Mouse (Mus musculus) adrenal gland, adult 10 weeks (tissue): Measurements from ENCODE around the gene Rab1b. TPM values are rescaled to one million over a fixed set of nuclear protein-coding genes. Genes with fewer than 3 reads are reported as not detected.

Experiments used
- polyA plus RNA-seq: library from polyadenylated mRNA; stranded (reverse); fragments of 350-450 nt; fragmentation: Illumina TruSeq; extraction: RNeasy Lipid Tissue Mini Kit (QIAGEN cat#74804); gene quantifications from one replicate; pipeline ENCODE4 v1.2.3, GENCODE M21; 2014; ENCODE audit warnings: low read depth, low replicate concordance

The Rab1b gene
- polyA plus RNA-seq = 6.5 TPM

DNA sequence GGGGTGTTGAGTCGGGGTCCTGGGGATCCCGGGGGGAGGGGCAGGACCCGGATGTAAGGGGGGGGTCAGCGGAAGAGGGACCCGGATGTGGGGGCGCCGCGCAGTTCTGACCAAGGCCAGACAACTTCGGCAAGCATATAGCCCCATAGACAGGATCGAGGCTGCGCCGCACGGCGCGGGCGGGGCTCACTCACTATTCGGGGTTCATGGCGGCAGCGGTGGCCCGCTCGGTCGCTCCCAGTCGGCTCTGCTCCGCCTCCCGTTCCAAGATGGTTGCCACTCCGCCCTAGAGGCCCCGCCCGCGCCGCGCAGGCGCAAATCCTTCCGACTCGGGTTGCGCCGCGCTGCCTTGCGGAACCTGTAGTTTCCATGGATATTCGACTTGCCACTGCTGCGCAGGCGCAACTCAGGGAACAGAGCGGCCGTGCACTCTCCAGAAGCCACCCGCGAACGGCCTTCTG is at the start of gene Rab1b:
Rab1b (minus strand) TSS at position 342 of the 461 bp plus-strand sequence.

DNA sequence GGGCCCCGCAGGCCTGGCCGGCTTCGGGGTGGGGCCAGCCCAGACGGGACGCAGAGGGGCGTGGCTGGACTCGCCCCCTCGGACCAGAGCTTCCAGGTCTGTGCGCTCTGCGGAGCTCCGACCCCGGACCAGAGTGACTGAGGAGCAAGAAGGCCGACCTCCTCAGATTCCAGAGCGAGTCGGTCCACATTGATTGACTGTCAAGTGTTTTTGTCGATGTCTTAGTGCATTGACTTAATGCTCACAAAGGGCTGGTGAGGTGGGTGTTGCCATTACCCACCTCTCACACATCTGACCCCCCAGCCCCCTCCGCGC is 11.5 kb upstream of the Rab1b start, which contains the start of gene Klc2:
Klc2 (minus strand) TSS at position 177 of the 315 bp plus-strand sequence.

DNA sequence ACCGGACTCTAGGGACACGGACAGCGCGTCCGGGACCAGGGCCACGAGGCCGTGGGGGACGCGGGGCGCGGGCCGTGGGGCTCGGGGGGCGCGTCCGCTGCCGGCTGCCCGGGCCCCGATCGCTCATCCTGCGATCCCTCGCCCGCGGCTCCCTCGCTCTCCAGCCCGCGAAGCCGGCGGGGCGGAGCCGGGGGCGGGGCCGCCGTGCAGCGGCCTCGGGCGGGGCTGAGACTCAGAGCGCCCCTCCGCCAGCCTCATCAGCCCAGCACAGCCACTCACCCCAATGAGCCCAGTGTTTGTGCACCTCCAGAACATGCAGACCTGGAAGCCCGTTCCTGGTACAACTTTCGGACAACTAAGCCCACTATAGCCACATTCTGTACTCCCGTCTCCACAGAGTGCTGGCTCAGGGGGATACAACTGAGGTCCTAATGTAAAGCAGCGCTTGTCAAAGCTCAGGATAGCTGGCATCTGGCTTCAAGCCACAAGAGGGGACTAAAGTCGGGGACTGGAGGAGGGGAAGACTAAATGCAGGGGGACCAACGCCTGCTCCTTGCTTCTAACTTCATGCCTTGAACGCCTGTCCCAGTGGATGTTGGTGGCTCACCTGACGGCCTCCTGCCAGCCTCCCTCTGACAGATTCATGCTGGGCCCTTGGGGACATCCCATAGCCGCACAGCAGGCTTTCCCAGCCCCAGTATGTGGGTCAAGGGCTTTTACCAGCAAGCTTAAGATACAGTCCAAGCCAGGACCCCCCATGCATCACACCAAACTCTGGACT is 8.3 kb downstream of the Rab1b start, which contains the start of gene Cnih2:
Cnih2 (minus strand) TSS at position 159 of the 781 bp plus-strand sequence.

DNA sequence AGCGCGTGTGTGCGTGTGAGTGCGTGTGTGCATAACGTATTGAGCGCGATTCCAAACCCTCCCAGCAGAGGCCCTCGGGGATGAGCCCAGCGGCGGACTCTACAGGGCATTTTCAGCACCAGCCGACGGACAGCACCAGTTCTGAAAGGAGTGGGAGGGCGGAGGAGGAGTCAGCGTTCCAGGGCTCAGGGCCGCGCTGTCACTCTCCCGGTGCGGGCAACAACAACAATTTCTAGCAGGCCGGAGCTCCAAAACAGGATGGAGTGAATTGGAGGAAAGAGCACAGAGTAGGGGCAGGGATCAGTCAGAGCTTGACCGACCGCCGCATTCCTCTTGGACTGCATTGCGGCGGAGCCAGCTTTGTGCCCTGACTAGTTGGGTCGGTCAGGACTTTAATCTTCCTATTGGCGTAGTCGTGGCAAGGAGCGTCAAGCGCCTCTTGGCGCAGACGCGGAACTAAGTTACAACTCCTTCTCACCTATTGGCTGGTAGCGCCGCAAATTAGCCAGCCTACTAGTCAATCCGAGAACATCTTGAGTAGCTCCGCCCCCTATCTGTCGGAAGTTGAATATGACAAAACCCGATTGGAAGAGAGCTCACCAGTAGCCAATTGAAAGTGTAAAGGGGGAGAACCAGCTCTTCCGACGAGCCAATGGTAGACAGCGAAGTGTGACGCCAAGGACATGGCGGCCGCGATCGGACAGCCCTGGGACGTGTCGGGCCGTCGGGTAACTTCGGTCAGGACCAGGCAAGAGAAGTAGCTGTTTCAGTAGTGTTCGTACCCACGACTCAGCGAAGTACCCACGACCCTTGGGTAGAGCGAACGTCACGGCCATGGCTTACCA is 18.8 kb downstream of the Rab1b start, which contains the start of gene Yif1a:
Yif1a (plus strand) TSS at position 655 of the 845 bp plus-strand sequence.

DNA sequence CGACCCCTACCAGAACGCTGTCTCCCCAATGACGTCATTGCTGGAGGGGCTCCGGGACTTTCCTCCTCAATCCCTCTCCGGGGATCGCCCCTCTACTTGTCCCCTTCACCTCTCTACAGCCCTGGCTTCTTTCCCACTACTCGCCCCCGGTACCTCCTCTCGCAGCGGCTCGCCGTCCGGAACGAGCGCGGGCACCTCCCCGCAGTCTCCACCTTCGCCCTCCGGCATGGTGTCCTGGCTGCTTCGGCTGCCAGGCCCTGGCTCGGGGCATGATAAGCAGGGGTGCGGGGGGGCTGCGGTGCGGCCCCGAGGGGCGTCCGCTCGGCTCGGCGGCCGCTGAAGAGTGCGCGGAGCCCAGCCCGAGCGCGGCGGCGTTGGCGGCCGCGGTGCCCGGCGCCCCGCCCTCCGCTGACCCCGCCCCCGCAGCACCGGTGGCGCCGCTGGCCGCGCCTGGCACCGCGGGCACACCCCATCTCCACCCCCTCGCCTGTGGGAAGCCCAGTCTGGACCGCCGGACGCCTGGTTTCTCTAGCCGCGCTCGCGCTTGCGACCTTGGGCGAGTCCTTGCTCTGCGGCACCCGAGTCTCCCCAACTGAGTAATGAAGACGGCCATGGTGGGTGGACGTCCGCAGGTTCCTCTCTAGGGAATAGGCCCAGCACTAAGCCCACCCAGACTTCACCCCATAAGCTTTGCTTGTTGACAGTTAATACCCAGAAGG is 21.6 kb downstream of the Rab1b start, which contains the start of gene Tmem151a:
Tmem151a (minus strand) TSS at position 387 of the 719 bp plus-strand sequence.

DNA sequence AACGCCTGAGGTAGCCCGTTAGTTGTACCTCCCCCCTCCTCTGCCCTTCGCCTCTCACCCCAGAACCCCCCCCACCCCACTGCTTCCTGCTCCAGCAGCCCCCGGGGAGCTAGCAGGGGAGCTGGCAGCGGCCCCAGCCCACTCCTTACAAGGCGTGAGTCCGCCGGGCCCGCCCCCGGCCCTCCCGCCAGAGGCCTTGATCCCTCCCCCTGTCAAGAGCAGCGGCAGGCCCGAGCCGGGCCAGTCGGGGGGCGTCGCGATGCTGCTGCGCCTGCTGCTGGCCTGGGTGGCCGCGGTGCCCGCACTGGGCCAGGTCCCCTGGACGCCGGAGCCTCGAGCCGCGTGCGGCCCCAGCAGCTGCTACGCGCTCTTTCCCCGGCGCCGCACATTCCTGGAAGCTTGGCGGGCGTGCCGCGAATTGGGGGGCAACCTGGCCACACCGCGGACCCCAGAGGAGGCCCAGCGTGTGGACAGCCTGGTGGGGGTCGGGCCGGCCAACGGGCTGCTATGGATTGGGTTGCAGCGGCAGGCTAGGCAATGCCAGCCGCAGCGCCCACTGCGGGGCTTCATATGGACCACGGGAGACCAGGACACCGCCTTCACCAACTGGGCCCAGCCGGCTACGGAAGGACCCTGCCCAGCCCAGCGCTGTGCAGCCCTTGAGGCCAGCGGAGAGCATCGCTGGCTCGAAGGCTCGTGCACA is 38.9 kb downstream of the Rab1b start, which contains the start of gene Cd248:
Cd248 (plus strand) TSS at position 212 of the 703 bp plus-strand sequence.

DNA sequence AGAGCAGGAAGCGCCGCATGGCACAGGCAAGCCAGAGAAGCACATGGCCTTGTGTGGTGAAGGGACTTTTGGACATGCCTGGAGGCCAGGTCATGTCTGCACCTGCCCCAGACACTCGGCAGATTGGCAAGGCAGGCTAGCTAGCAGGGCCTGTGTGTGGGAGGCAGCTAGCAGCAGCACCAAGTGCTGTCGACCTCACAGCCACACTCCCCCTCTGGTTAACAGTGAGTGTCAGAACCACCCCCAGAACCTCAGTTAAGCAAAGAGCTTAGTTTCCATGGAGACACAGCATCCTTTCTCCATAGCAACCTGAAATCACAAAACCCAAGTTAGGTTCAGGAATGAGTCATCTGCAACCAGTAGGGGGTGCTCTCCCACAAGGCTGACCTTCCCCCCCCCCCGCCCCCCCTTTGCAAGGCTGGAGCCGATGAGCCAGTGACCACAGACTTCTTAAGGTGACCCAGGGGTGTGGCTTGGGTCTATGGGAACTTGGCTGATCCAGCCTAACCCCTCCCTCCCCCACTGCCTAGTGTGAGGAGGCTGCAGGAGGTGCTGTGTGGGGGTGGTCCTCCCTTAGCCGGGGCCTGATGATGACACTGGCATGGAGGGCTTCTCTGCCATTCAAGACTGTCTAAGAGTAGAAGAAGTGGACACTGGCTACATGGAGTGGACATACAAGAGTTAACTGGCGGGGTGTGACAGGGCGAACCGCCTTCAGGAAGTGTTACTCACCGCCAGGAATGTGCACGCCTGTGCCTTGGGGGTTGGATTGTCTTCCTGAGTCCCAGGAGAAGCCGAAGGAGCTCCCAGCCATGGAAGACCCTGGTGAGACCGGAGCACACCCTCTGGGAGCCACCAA is 56.6 kb downstream of the Rab1b start, which contains the start of gene Rin1:
Rin1 (plus strand) TSS at position 435 of the 859 bp plus-strand sequence.

Other genes starting within 250 kb of the Rab1b start
- gene Actn3, start 229.2 kb downstream of the Rab1b start, polyA plus RNA-seq = 2.0 TPM
- 38.0 TPM for gene Zdhhc24, start 228.4 kb downstream of the Rab1b start, polyA plus RNA-seq
- gene Bbs1, start 200.4 kb downstream of the Rab1b start, polyA plus RNA-seq = 4.8 TPM
- 4.0 TPM for gene Dpp3, start 178.8 kb downstream of the Rab1b start, polyA plus RNA-seq
- gene Peli3, start 163.9 kb downstream of the Rab1b start, polyA plus RNA-seq = 4.0 TPM
- 25.5 TPM for gene Mrpl11, start 144.9 kb downstream of the Rab1b start, polyA plus RNA-seq
- gene Npas4, start 116.8 kb downstream of the Rab1b start, polyA plus RNA-seq = not detected
- gene Slc29a2, start 83.2 kb downstream of the Rab1b start, polyA plus RNA-seq = not detected
- 27.2 TPM for gene B4gat1, start 68.2 kb downstream of the Rab1b start, polyA plus RNA-seq
- gene AC124502.3, start 68.2 kb downstream of the Rab1b start, polyA plus RNA-seq = 1.1 TPM
- gene Brms1, start 65.7 kb downstream of the Rab1b start, polyA plus RNA-seq = not detected
- 0.23 TPM for gene Rin1, start 56.6 kb downstream of the Rab1b start, polyA plus RNA-seq
- 0.41 TPM for gene Cd248, start 39.0 kb downstream of the Rab1b start, polyA plus RNA-seq
- not detected for gene Tmem151a, start 21.5 kb downstream of the Rab1b start, polyA plus RNA-seq
- gene Yif1a, start 18.5 kb downstream of the Rab1b start, polyA plus RNA-seq = 23.0 TPM
- gene Cnih2, start 8.6 kb downstream of the Rab1b start, polyA plus RNA-seq = not detected
- 0.58 TPM for gene Klc2, start 11.5 kb upstream of the Rab1b start, polyA plus RNA-seq
- 5.5 TPM for gene Pacs1, start 166.0 kb upstream of the Rab1b start, polyA plus RNA-seq
- 42.7 TPM for gene Sf3b2, start 188.4 kb upstream of the Rab1b start, polyA plus RNA-seq
- gene Gal3st3, start 191.3 kb upstream of the Rab1b start, polyA plus RNA-seq = not detected
- gene Catsper1, start 228.7 kb upstream of the Rab1b start, polyA plus RNA-seq = not detected
- gene Cst6, start 242.5 kb upstream of the Rab1b start, polyA plus RNA-seq = not detected